Mouse (Mus musculus): Measurements from ENCODE around the gene Nf2.

- no peak for TF ChIP-seq POLR2AphosphoS2 (IDR thresholded peaks at IDR 0.05; ENCODE audit: insufficient read length, low read depth)
- no peak for TF ChIP-seq SRF (IDR thresholded peaks at IDR 0.05; ENCODE audit: control insufficient read depth, insufficient read length, low read depth)
- no peak for TF ChIP-seq MYOG (IDR thresholded peaks at IDR 0.05; ENCODE audit: control insufficient read depth in 1 of 3, insufficient read depth in 1 of 3, insufficient read length in 2 of 3, low read depth in 2 of 3)
- no peak for TF ChIP-seq POLR2A (IDR thresholded peaks at IDR 0.05; ENCODE audit: insufficient read length, low read depth)
Measured at GRCm38 (mm10) chr11:4762511-4762910, 86.8 kb downstream of the Nf2 start.

Measured in myocyte (in vitro differentiated cells).